Mouse (Mus musculus): ENCODE measurements around the gene Rbck1.
A peak's percentile ranks its signal among the peaks of the same experiment; 100 is the strongest.
"Not testable (repeated sequence)": the region's sequence is repeated elsewhere in the genome, so short reads cannot be mapped to it uniquely, and the experiment has no call there.

The Rbck1 gene

GRCm38 (mm10) chr2:152332101-152332825 lies at the start of gene Rbck1:
Rbck1 (minus strand) TSS chr2:152332653.
- DNase-seq: peak; percentile 96 to 97

GRCm38 (mm10) chr2:152376345-152376741 lies 43.9 kb upstream of the Rbck1 start, which contains the start of gene Nrsn2:
Nrsn2 (minus strand) TSS chr2:152376638.
- DNase-seq: peak; percentile 61 to 66

GRCm38 (mm10) chr2:152375652-152376344 lies 43.3 kb upstream of the Rbck1 start:
- DNase-seq: peak; percentile 83 to 84

GRCm38 (mm10) chr2:152373547-152373946 lies 41.1 kb upstream of the Rbck1 start:
- no peak for DNase-seq

- DNase-seq: no peak
These were observed 40.2 kb upstream of the Rbck1 start for GRCm38 (mm10) chr2:152372661-152373060.

GRCm38 (mm10) chr2:152372104-152372503 lies 39.7 kb upstream of the Rbck1 start:
- no peak for DNase-seq

GRCm38 (mm10) chr2:152368532-152369140 lies 36.2 kb upstream of the Rbck1 start:
- peak; percentile 77 to 82 for DNase-seq

- DNase-seq: no peak
These were observed 35.5 kb upstream of the Rbck1 start for GRCm38 (mm10) chr2:152367917-152368316.

GRCm38 (mm10) chr2:152363245-152364147 lies 31.0 kb upstream of the Rbck1 start:
- peak; percentile 91 to 94 for DNase-seq

- no peak for DNase-seq
These were observed 28.7 kb upstream of the Rbck1 start for GRCm38 (mm10) chr2:152361193-152361592.

- no peak for DNase-seq
These were observed 27.9 kb upstream of the Rbck1 start for GRCm38 (mm10) chr2:152360271-152360775.

GRCm38 (mm10) chr2:152359616-152360015 lies 27.2 kb upstream of the Rbck1 start:
- no peak for DNase-seq

- DNase-seq: not testable (repeated sequence)
These were observed 26.5 kb upstream of the Rbck1 start for GRCm38 (mm10) chr2:152358977-152359376.

- DNase-seq: no peak
These were observed 24.8 kb upstream of the Rbck1 start for GRCm38 (mm10) chr2:152357254-152357653.

GRCm38 (mm10) chr2:152349842-152350540 lies 17.5 kb upstream of the Rbck1 start:
- peak; percentile 56 to 59 for DNase-seq

GRCm38 (mm10) chr2:152349205-152349604 lies 16.8 kb upstream of the Rbck1 start:
- no peak for DNase-seq

- DNase-seq: no peak
These were observed 15.3 kb upstream of the Rbck1 start for GRCm38 (mm10) chr2:152347722-152348121.

- no peak for DNase-seq
These were observed 14.5 kb upstream of the Rbck1 start for GRCm38 (mm10) chr2:152346776-152347465.

- no peak for DNase-seq
These were observed 12.9 kb upstream of the Rbck1 start for GRCm38 (mm10) chr2:152345393-152345792.

- no peak for DNase-seq
These were observed 12.5 kb upstream of the Rbck1 start for GRCm38 (mm10) chr2:152344909-152345308.

GRCm38 (mm10) chr2:152344361-152344760 lies 11.9 kb upstream of the Rbck1 start:
- no peak for DNase-seq
